Mouse (Mus musculus) CH12.LX (cell line): ENCODE data around the gene Nudt19. TPM values are rescaled to one million over a fixed set of nuclear protein-coding genes. Genes with fewer than 3 reads are reported as not detected.

Experiments used
- DNase-seq: peaks from one replicate; pipeline ENCODE4 v3.0.0-alpha.2; 2013; ENCODE audit errors: extremely low read depth
- H3K27ac ChIP-seq: 2 replicates; pipeline ENCODE4 v1.5.1; 2012; ENCODE audit warnings: low read depth, mild to moderate bottlenecking, control low read depth, moderate library complexity; ENCODE audit not compliant: insufficient read depth
- H3K27me3 ChIP-seq: replicated peaks from 2 replicates; pipeline ENCODE3; 2012; ENCODE audit warnings: inconsistent platforms
- H3K36me3 ChIP-seq, 2 experiments: replicated peaks in 1 of 2; 2 replicates each; pipeline versions ENCODE3 to v1.6.1; 2012; ENCODE audit warnings: inconsistent platforms in 1 of 2, low read length in 1 of 2, mild to moderate bottlenecking in 1 of 2, mixed read lengths in 1 of 2, moderate library complexity in 1 of 2; ENCODE audit not compliant: control insufficient read depth in 1 of 2, insufficient read depth in 1 of 2
- H3K4me1 ChIP-seq, 2 experiments: 2 replicates each; pipeline ENCODE4 v1.6.1; 2012; ENCODE audit warnings: inconsistent platforms in 1 of 2, moderate library complexity in 1 of 2; ENCODE audit not compliant: insufficient read depth in 2 of 2, control insufficient read depth in 1 of 2
- H3K4me2 ChIP-seq: 2 replicates; pipeline ENCODE4 v1.6.1; 2012; ENCODE audit warnings: low read depth, mild to moderate bottlenecking, control low read depth; ENCODE audit not compliant: poor library complexity, insufficient read depth, severe bottlenecking
- H3K4me3 ChIP-seq, 3 experiments: fragments of 150-350 bp in 1 of 3; sonication (generic) in 1 of 3; replicated peaks in 1 of 3; 2 replicates each; pipeline versions ENCODE3 to v1.5.1; 2011 to 2012; ENCODE audit warnings: low read depth in 2 of 3, low read length in 2 of 3, mild to moderate bottlenecking in 2 of 3, moderate library complexity in 2 of 3, control low read depth in 1 of 3, improper control_type of control experiment in 1 of 3, inconsistent platforms in 1 of 3, mixed read lengths in 1 of 3; ENCODE audit not compliant: poor library complexity in 1 of 3
- H3K79me2 ChIP-seq: replicated peaks from 2 replicates; pipeline ENCODE4 v1.6.1; 2012; ENCODE audit warnings: mild to moderate bottlenecking, moderate library complexity; ENCODE audit not compliant: control insufficient read depth, poor library complexity, insufficient read depth, severe bottlenecking; ENCODE audit errors: extremely low read depth
- H3K9ac ChIP-seq: 2 replicates; pipeline ENCODE4 v1.6.1; 2012; ENCODE audit warnings: low read depth, mild to moderate bottlenecking, control low read depth, moderate library complexity; ENCODE audit not compliant: insufficient read depth
- H3K9me3 ChIP-seq: replicated peaks from 2 replicates; pipeline ENCODE3; 2012; ENCODE audit warnings: low read length, inconsistent platforms, mixed read lengths
- BHLHE40 ChIP-seq: IDR thresholded peaks from 2 replicates; pipeline ENCODE4 v1.6.1; 2011; ENCODE audit warnings: mild to moderate bottlenecking, low read depth, low read length, improper control_type of control experiment
- CHD2 ChIP-seq: IDR thresholded peaks from 2 replicates; pipeline ENCODE4 v1.6.1; 2011; ENCODE audit warnings: low read length, improper control_type of control experiment
- ELF1 ChIP-seq: IDR thresholded peaks from 2 replicates; pipeline ENCODE4 v1.6.1; 2014; ENCODE audit warnings: low read depth, mild to moderate bottlenecking, inconsistent platforms, low read length, improper control_type of control experiment
- EP300 ChIP-seq: IDR thresholded peaks from 2 replicates; pipeline ENCODE4 v1.6.1; 2011; ENCODE audit warnings: low read length, improper control_type of control experiment
- ETS1 ChIP-seq: conservative IDR thresholded peaks from 2 replicates; pipeline ENCODE4 v1.6.1; 2012; ENCODE audit warnings: low read depth, mild to moderate bottlenecking, inconsistent platforms, low read length, improper control_type of control experiment, moderate library complexity
- HCFC1 ChIP-seq: IDR thresholded peaks from 2 replicates; pipeline ENCODE4 v1.6.1; 2012; ENCODE audit warnings: low read depth, mild to moderate bottlenecking, inconsistent platforms, low read length, improper control_type of control experiment
- JUN ChIP-seq: IDR thresholded peaks from 2 replicates; pipeline ENCODE4 v1.6.1; 2011; ENCODE audit warnings: low read depth, mild to moderate bottlenecking, low read length, improper control_type of control experiment, moderate library complexity; ENCODE audit not compliant: insufficient read depth
- MEF2A ChIP-seq: IDR thresholded peaks from 2 replicates; pipeline ENCODE4 v1.6.1; 2014; ENCODE audit warnings: low read depth, mild to moderate bottlenecking, inconsistent platforms, low read length, improper control_type of control experiment, borderline replicate concordance
- MYC ChIP-seq: IDR thresholded peaks from 2 replicates; pipeline ENCODE4 v1.6.1; 2011; ENCODE audit warnings: low read depth, mild to moderate bottlenecking, improper control_type of control experiment, low read length
- NELFE ChIP-seq: IDR thresholded peaks from 2 replicates; pipeline ENCODE4 v1.6.1; 2011; ENCODE audit warnings: low read depth, low read length, improper control_type of control experiment
- NRF1 ChIP-seq: IDR thresholded peaks from 2 replicates; pipeline ENCODE4 v1.6.1; 2014; ENCODE audit warnings: low read depth, mild to moderate bottlenecking, inconsistent platforms, low read length, improper control_type of control experiment, moderate library complexity
- POLR2AphosphoS2 ChIP-seq: IDR thresholded peaks from 2 replicates; pipeline ENCODE4 v1.6.1; 2011; ENCODE audit warnings: low read depth, low read length, improper control_type of control experiment
- RAD21 ChIP-seq: IDR thresholded peaks from 2 replicates; pipeline ENCODE4 v1.6.1; 2011; ENCODE audit warnings: low read depth, mild to moderate bottlenecking, low read length, improper control_type of control experiment, moderate library complexity
- SMC3 ChIP-seq: IDR thresholded peaks from 2 replicates; pipeline ENCODE4 v1.6.1; 2011; ENCODE audit warnings: low read depth, low read length, improper control_type of control experiment
- TBP ChIP-seq: conservative IDR thresholded peaks from 2 replicates; pipeline ENCODE4 v1.6.1; 2011; ENCODE audit warnings: low read depth, low read length, improper control_type of control experiment
- TCF12 ChIP-seq: IDR thresholded peaks from 2 replicates; pipeline ENCODE4 v1.6.1; 2014; ENCODE audit warnings: low read depth, mild to moderate bottlenecking, inconsistent platforms, low read length, improper control_type of control experiment
- USF2 ChIP-seq: conservative IDR thresholded peaks from 2 replicates; pipeline ENCODE4 v1.6.1; 2011; ENCODE audit warnings: low read depth, low read length, improper control_type of control experiment
- ZC3H11A ChIP-seq: IDR thresholded peaks from 2 replicates; pipeline ENCODE4 v1.6.1; 2012; ENCODE audit warnings: low read depth, mild to moderate bottlenecking, inconsistent platforms, low read length, improper control_type of control experiment
- ZKSCAN1 ChIP-seq: IDR thresholded peaks from 2 replicates; pipeline ENCODE4 v1.6.1; 2012; ENCODE audit warnings: low read depth, inconsistent platforms, low read length, improper control_type of control experiment, borderline replicate concordance
- dilution Hi-C: fragments of 300-500 bp; cut with MboI; formaldehyde crosslinking; loops from 2 replicates; pipeline ENCODE4 v1.14.3; 2020; ENCODE audit warnings: low sequenced_read_pairs; ENCODE audit not compliant: extremely low pct_unique_long_range_greater_than_20kb, extremely low pct_ligation_motif_present
- in situ Hi-C: fragments of 300-500 bp; cut with MboI; formaldehyde crosslinking; loops from 3 replicates; pipeline ENCODE4 v1.14.3; 2019; ENCODE audit warnings: low sequenced_read_pairs, low pct_ligation_motif_present, low pct_unique_long_range_greater_than_20kb, mixed read lengths
- polyA plus RNA-seq: library from polyadenylated mRNA; unstranded; fragments of >175 nt; gene quantifications from 2 replicates; pipeline ENCODE4 v1.2.1, GENCODE M21; 2012; ENCODE audit warnings: low read depth; ENCODE audit not compliant: insufficient read length
- total RNA-seq, 2 experiments: library from RNA; depleted of rRNA; stranded (reverse); fragments of 300-350 nt in 1 of 2; fragments of >200 nt in 1 of 2; gene quantifications; 2 replicates each; pipeline ENCODE4 v1.2.3; 2012 to 2014

Gene Nudt19
- total and polyA plus RNA-seq, 3 experiments: 29.8 to 130 (median 58.0) TPM

GRCm38 (mm10) chr7:35587728-35588127 lies 31.6 kb upstream of the Nudt19 start:
- Histone ChIP-seq H3K27ac (no peak overlapping the region), H3K4me2 (no peak overlapping the region), H3K36me3 (peaks cover 12 to 26% of the 10 kb centered on the region in 2 experiments), H3K9me3 (peaks cover 4% of the 10 kb centered on the region), H3K4me3 (no peak overlapping the region), H3K9ac (no peak overlapping the region), H3K4me1 (peaks cover 8 to 28% of the 10 kb centered on the region in 2 experiments), H3K79me2 (peaks cover 4% of the 10 kb centered on the region; the same call in 1 of the 2 replicates), H3K27me3 (peaks cover 16% of the 10 kb centered on the region)
- DNase-seq: no peak
- dilution Hi-C loops (no loop called here), in situ Hi-C loops (loop anchor here (5.0 kb wide), 1 partner anchor 40 kb away; no protein-coding TSS in a partner anchor)
- TF ChIP-seq NELFE: no peak
- no peak for TF ChIP-seq HCFC1
- no peak for TF ChIP-seq ELF1
- TF ChIP-seq TCF12: no peak
- no peak for TF ChIP-seq EP300
- no peak for TF ChIP-seq ETS1
- TF ChIP-seq SMC3: no peak
- no peak for TF ChIP-seq USF2
- TF ChIP-seq POLR2AphosphoS2: no peak
- TF ChIP-seq JUN: no peak
- no peak for TF ChIP-seq RAD21
- TF ChIP-seq CHD2: no peak
- no peak for TF ChIP-seq BHLHE40
- no peak for TF ChIP-seq MYC
- TF ChIP-seq MEF2A: no peak
- TF ChIP-seq NRF1: no peak
- TF ChIP-seq TBP: no peak
- no peak for TF ChIP-seq ZC3H11A

DNA sequence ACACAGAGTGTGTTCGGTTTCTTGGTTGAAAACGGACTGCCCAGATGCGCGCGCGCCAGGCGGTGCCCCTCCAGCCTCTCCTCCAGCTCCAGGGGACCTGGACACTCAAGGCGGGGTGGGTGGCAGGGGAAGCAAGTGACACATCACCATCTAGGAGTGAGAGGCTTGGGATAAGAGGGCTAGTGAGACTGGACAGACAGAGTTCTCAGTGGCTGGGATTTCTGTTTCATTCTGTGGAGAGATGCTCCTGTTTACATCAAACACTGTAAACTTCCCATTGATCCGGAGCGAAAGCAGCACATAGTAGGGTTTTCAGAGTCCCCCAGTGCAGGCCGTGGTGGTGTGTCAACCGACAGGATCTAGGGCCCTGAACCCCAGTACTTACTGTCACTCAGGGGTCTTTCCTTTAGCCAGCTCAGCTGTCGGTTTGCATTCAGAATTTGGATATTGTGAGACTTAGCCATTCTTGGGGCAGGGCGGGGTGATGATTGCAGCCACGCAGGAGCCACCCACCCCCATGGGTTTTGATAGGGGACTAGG lies 30.9 kb upstream of the Nudt19 start:
- peaks cover 16% of the 10 kb centered on the region for H3K27me3 ChIP-seq
- peaks cover 4% of the 10 kb centered on the region; the same call in 1 of the 2 replicates for H3K79me2 ChIP-seq
- peak overlapping the region; percentile 56 for H3K4me2 ChIP-seq
- H3K9me3 ChIP-seq: peaks cover 4% of the 10 kb centered on the region
- no peak for DNase-seq
- peak overlapping the region; percentile 55 for H3K9ac ChIP-seq
- H3K4me3 ChIP-seq: peak overlapping the region; percentile 77 to 80 (median 78)
- in situ Hi-C loops: loop anchor here (5.0 kb wide), 1 partner anchor 40 kb away; no protein-coding TSS in a partner anchor
- TF ChIP-seq ZKSCAN1 (peak; percentile 53), HCFC1 (no peak)
- peaks cover 8 to 34% of the 10 kb centered on the region in 2 experiments for H3K4me1 ChIP-seq
- H3K27ac ChIP-seq: no peak overlapping the region
- peaks cover 6 to 19% of the 10 kb centered on the region in 2 experiments for H3K36me3 ChIP-seq
- dilution Hi-C loops: no loop called here
